Mouse (Mus musculus): ENCODE measurements around the gene Prkar1b. TPM values are rescaled to one million over a fixed set of nuclear protein-coding genes. Genes with fewer than 3 reads are reported as not detected.

The Prkar1b gene
- total RNA-seq, 2 experiments from 2014 or later: 0.78 to 1.3 TPM

- no peak for DNase-seq (ENCODE audit: low spot score)
Observed at GRCm38 (mm10) chr5:138979840-138980239, 170.0 kb downstream of the Prkar1b start.

- DNase-seq (ENCODE audit: low spot score): peak; percentile 49
Observed at GRCm38 (mm10) chr5:138977759-138978158, 172.0 kb downstream of the Prkar1b start.

- no peak for DNase-seq (ENCODE audit: low spot score)
Observed at GRCm38 (mm10) chr5:138974911-138975485, 174.8 kb downstream of the Prkar1b start.

- no peak for DNase-seq (ENCODE audit: low spot score)
Observed at GRCm38 (mm10) chr5:138973480-138973879, 176.3 kb downstream of the Prkar1b start.

GRCm38 (mm10) chr5:138971405-138971804 is 178.4 kb downstream of the Prkar1b start:
- DNase-seq (ENCODE audit: low spot score): no peak

- peak; percentile 49 for DNase-seq (ENCODE audit: low spot score)
Observed at GRCm38 (mm10) chr5:138970056-138970490, 179.7 kb downstream of the Prkar1b start.

Other genes with a start within 250 kb of the Prkar1b start
- 10 to 100 TPM; 18.8 to 22.9 TPM for gene Pdgfa, start 152.6 kb downstream of the Prkar1b start, total RNA-seq (2021)
- gene Dnaaf5, start 222 bp upstream of the Prkar1b start, total RNA-seq (2021): 10 to 100 TPM; 16.3 to 18.5 TPM
- gene Sun1, start 50.6 kb upstream of the Prkar1b start, total RNA-seq (2021): 10 to 100 TPM; 36.8 to 37.0 TPM
- gene Get4, start 102.3 kb upstream of the Prkar1b start, total RNA-seq (2021): 10 to 100 TPM; 28.6 to 31.9 TPM
- gene Adap1, start 175.6 kb upstream of the Prkar1b start, total RNA-seq (2021): 1 to 10 TPM in 1 of 2 experiments, under 1 TPM in 1; 0.66 to 1.4 TPM
- gene Cox19, start 201.4 kb upstream of the Prkar1b start, total RNA-seq (2021): 10 to 100 TPM; 55.0 to 68.4 TPM
- gene Cyp2w1, start 202.6 kb upstream of the Prkar1b start, total RNA-seq (2021): not detected
- gene Gpr146, start 227.7 kb upstream of the Prkar1b start, total RNA-seq (2021): 10 to 100 TPM; 21.8 to 28.9 TPM